Mouse (Mus musculus) ES-E14 (cell line): ENCODE results near the gene Snap29. TPM values are rescaled to one million over a fixed set of nuclear protein-coding genes. Genes with fewer than 3 reads are reported as not detected.

Source experiments
- DNase-seq: peaks from one replicate; pipeline ENCODE4 v3.0.0-alpha.2; 2013; ENCODE audit warnings: low read depth, low spot score
- H3K27ac ChIP-seq: 2 replicates; pipeline ENCODE4 v1.5.1; 2012; ENCODE audit warnings: low read depth, mild to moderate bottlenecking, low read length, moderate library complexity, mixed read lengths; ENCODE audit not compliant: poor library complexity, insufficient read depth, severe bottlenecking
- H3K36me3 ChIP-seq: 2 replicates; pipeline ENCODE4 v1.6.1; 2012; ENCODE audit warnings: mild to moderate bottlenecking, low read length, moderate library complexity, mixed read lengths; ENCODE audit not compliant: control insufficient read depth, poor library complexity, insufficient read depth, severe bottlenecking
- H3K4me1 ChIP-seq, 2 experiments: fragments of 150-350 bp in 1 of 2; sonication (generic) in 1 of 2; 2 replicates each; pipeline ENCODE4 v1.6.1; 2012; ENCODE audit warnings: low read length in 2 of 2, mild to moderate bottlenecking in 1 of 2, mixed read lengths in 1 of 2; ENCODE audit not compliant: control insufficient read depth in 2 of 2, insufficient read depth in 2 of 2, poor library complexity in 1 of 2
- H3K4me3 ChIP-seq, 2 experiments: fragments of 150-350 bp in 1 of 2; sonication (generic) in 1 of 2; 2 replicates each; pipeline ENCODE4 v1.5.1; 2012; ENCODE audit warnings: low read length in 2 of 2, low read depth in 1 of 2, mild to moderate bottlenecking in 1 of 2, mixed read lengths in 1 of 2; ENCODE audit not compliant: insufficient read depth in 1 of 2, poor library complexity in 1 of 2, severe bottlenecking in 1 of 2
- H3K9ac ChIP-seq: 2 replicates; pipeline ENCODE4 v1.6.1; 2012; ENCODE audit warnings: low read depth, mild to moderate bottlenecking, low read length, mixed read lengths; ENCODE audit not compliant: poor library complexity, insufficient read depth, severe bottlenecking
- H3K9me3 ChIP-seq: fragments of 150-350 bp; sonication (generic); 2 replicates; pipeline ENCODE4 v1.6.1; 2012; ENCODE audit warnings: low read depth, mild to moderate bottlenecking, low read length; ENCODE audit not compliant: control insufficient read depth, insufficient read depth
- CHD2 ChIP-seq: IDR thresholded peaks from 2 replicates; pipeline ENCODE4 v1.6.1; 2014; ENCODE audit warnings: mild to moderate bottlenecking, low read depth, low read length, inconsistent platforms
- HCFC1 ChIP-seq: IDR thresholded peaks from 2 replicates; pipeline ENCODE4 v1.6.1; 2012; ENCODE audit warnings: low read length, inconsistent platforms, borderline replicate concordance; ENCODE audit not compliant: insufficient read depth
- MAFK ChIP-seq: IDR thresholded peaks from 2 replicates; pipeline ENCODE4 v1.6.1; 2014; ENCODE audit warnings: mild to moderate bottlenecking, low read depth, low read length, inconsistent platforms; ENCODE audit not compliant: insufficient read depth
- ZC3H11A ChIP-seq: IDR thresholded peaks from 2 replicates; pipeline ENCODE4 v1.6.1; 2012; ENCODE audit warnings: low read depth, mild to moderate bottlenecking, inconsistent platforms, low read length, borderline replicate concordance
- ZNF384 ChIP-seq: IDR thresholded peaks from 2 replicates; pipeline ENCODE4 v1.6.1; 2012; ENCODE audit warnings: low read depth, low read length, inconsistent platforms
- in situ Hi-C, 2 experiments: fragments of 600-800 bp; cut with MboI; formaldehyde crosslinking; loops; one replicate each; pipeline ENCODE4 v1.15.1; 2025; ENCODE audit warnings: low sequenced_read_pairs in 2 of 2, inconsistent platforms in 1 of 2; ENCODE audit not compliant: unreplicated experiment in 2 of 2
- total RNA-seq: library from RNA; depleted of rRNA; stranded (reverse); fragments of 300-350 nt; gene quantifications from 2 replicates; pipeline ENCODE4 v1.2.3, GENCODE M21; 2012; rRNA removed

Gene Snap29
- total RNA-seq: 5.2 and 7.5 TPM in 2 replicates

- in situ Hi-C loops: no loop called here
- peak within 1 kb of the TSS; percentile 86 to 94 for H3K4me3 ChIP-seq
- H3K36me3 ChIP-seq: no peaks in the 10 kb centered on the region
- peak; percentile 99 for DNase-seq
- TF ChIP-seq HCFC1 (peak; percentile 73), ZNF384 (no peak)
- H3K4me1 ChIP-seq: peaks cover 2 to 8% of the 10 kb centered on the region in 2 experiments; a peak in 2 of 4 replicates
- no peaks in the 10 kb centered on the region for H3K9me3 ChIP-seq
- peak within 1 kb of the TSS; percentile 86 for H3K9ac ChIP-seq
- no peak within 1 kb of the TSS for H3K27ac ChIP-seq
These were observed at the start of gene Snap29, which contains the start of gene Pi4ka for GRCm38 (mm10) chr16:17405736-17406443. TSS of gene Snap29 (plus strand) at chr16:17405986. TSS of gene Pi4ka (minus strand) at chr16:17406314.

GRCm38 (mm10) chr16:17356031-17356430 lies 49.8 kb upstream of the Snap29 start:
- Histone ChIP-seq H3K27ac (no peak overlapping the region), H3K4me3 (no peak overlapping the region), H3K9me3 (no peaks in the 10 kb centered on the region), H3K36me3 (peaks cover 8% of the 10 kb centered on the region), H3K9ac (no peak overlapping the region), H3K4me1 (no peaks in the 10 kb centered on the region)
- no peak for TF ChIP-seq MAFK
- TF ChIP-seq HCFC1: no peak
- TF ChIP-seq ZC3H11A: no peak
- no peak for TF ChIP-seq CHD2
- TF ChIP-seq ZNF384: no peak
- in situ Hi-C loops: no loop called here
- DNase-seq: no peak

- Histone ChIP-seq H3K9ac (no peak overlapping the region), H3K4me1 (no peaks in the 10 kb centered on the region), H3K9me3 (no peaks in the 10 kb centered on the region), H3K27ac (no peak overlapping the region), H3K36me3 (peaks cover 8% of the 10 kb centered on the region), H3K4me3 (no peak overlapping the region)
- DNase-seq: no peak
- TF ChIP-seq HCFC1 (no peak), ZNF384 (no peak), ZC3H11A (no peak), CHD2 (no peak), MAFK (no peak)
- in situ Hi-C loops: no loop called here
These were observed 47.0 kb upstream of the Snap29 start for GRCm38 (mm10) chr16:17358787-17359186.

- no peak overlapping the region for H3K9ac ChIP-seq
- in situ Hi-C loops: no loop called here
- H3K9me3 ChIP-seq: no peaks in the 10 kb centered on the region
- H3K36me3 ChIP-seq: peaks cover 2% of the 10 kb centered on the region
- no peak for TF ChIP-seq CHD2
- TF ChIP-seq ZNF384: no peak
- TF ChIP-seq MAFK: no peak
- no peak for TF ChIP-seq ZC3H11A
- no peak for TF ChIP-seq HCFC1
- H3K4me3 ChIP-seq: no peak overlapping the region
- no peak for DNase-seq
- no peaks in the 10 kb centered on the region for H3K4me1 ChIP-seq
- no peak overlapping the region for H3K27ac ChIP-seq
These were observed 23.5 kb upstream of the Snap29 start for GRCm38 (mm10) chr16:17382306-17382705.

- in situ Hi-C loops: no loop called here
- H3K9me3 ChIP-seq: no peaks in the 10 kb centered on the region
- peaks cover 2% of the 10 kb centered on the region for H3K36me3 ChIP-seq
- no peak overlapping the region for H3K27ac ChIP-seq
- no peak for DNase-seq
- no peak overlapping the region for H3K4me3 ChIP-seq
- H3K4me1 ChIP-seq: no peaks in the 10 kb centered on the region
- TF ChIP-seq ZNF384 (no peak), CHD2 (no peak), MAFK (0 out of 2 replicates have a peak, but pooled peaks have one; percentile 47)
- no peak overlapping the region for H3K9ac ChIP-seq
These were observed 22.0 kb upstream of the Snap29 start for GRCm38 (mm10) chr16:17383594-17384326.
